Mouse (Mus musculus) myocyte (in vitro differentiated cells): ENCODE measurements around the gene Slc41a2. TPM values are rescaled to one million over a fixed set of nuclear protein-coding genes. Genes with fewer than 3 reads are reported as not detected.

ENCODE experiments used
- H3K27me3 ChIP-seq: one replicate; pipeline ENCODE4 v1.6.1; 2011; ENCODE audit not compliant: control insufficient read depth, insufficient read depth, insufficient read length
- H3K36me3 ChIP-seq: one replicate; pipeline ENCODE4 v1.6.1; 2011; ENCODE audit not compliant: control insufficient read depth, insufficient read depth
- H3K4me2 ChIP-seq: one replicate; pipeline ENCODE4 v1.6.1; 2011; ENCODE audit warnings: low read depth, control low read depth
- H3K4me3 ChIP-seq: one replicate; pipeline ENCODE4 v1.5.1; 2011; ENCODE audit warnings: mild to moderate bottlenecking, control low read depth, moderate library complexity
- H3K79me2 ChIP-seq: one replicate; pipeline ENCODE4 v1.6.1; 2011; ENCODE audit not compliant: control insufficient read depth, insufficient read depth
- H3ac ChIP-seq: one replicate; pipeline ENCODE4 v1.6.1; 2011; ENCODE audit not compliant: control insufficient read depth, insufficient read length
- CEBPB ChIP-seq: IDR thresholded peaks from 2 replicates; pipeline ENCODE4 v1.6.1; 2011; ENCODE audit warnings: mild to moderate bottlenecking, moderate library complexity; ENCODE audit not compliant: poor library complexity, insufficient read depth, severe bottlenecking
- E2F4 ChIP-seq: IDR thresholded peaks from one replicate; pipeline ENCODE4 v1.6.1; 2011; ENCODE audit warnings: mild to moderate bottlenecking, control low read depth, moderate library complexity; ENCODE audit not compliant: insufficient read depth
- MAX ChIP-seq: IDR thresholded peaks from one replicate; pipeline ENCODE4 v1.6.1; 2011; ENCODE audit warnings: low read depth, mild to moderate bottlenecking, control low read depth
- MYOD1 ChIP-seq, 3 experiments: IDR thresholded peaks; one replicate each; pipeline ENCODE4 v1.6.1; 2011; ENCODE audit warnings: control low read depth in 2 of 3, low read depth in 2 of 3, mild to moderate bottlenecking in 2 of 3, moderate library complexity in 1 of 3; ENCODE audit not compliant: insufficient read length in 2 of 3, control insufficient read depth in 1 of 3
- MYOG ChIP-seq, 3 experiments: IDR thresholded peaks; one replicate each; pipeline ENCODE4 v1.6.1; 2011; ENCODE audit warnings: control low read depth in 2 of 3, low read depth in 2 of 3, mild to moderate bottlenecking in 2 of 3; ENCODE audit not compliant: insufficient read length in 2 of 3, control insufficient read depth in 1 of 3, insufficient read depth in 1 of 3
- POLR2A ChIP-seq: IDR thresholded peaks from one replicate; pipeline ENCODE4 v1.6.1; 2011; ENCODE audit warnings: low read depth, mild to moderate bottlenecking, control low read depth, moderate library complexity; ENCODE audit not compliant: insufficient read length
- POLR2AphosphoS2 ChIP-seq: IDR thresholded peaks from one replicate; pipeline ENCODE4 v1.6.1; 2011; ENCODE audit warnings: low read depth, control low read depth; ENCODE audit not compliant: insufficient read length
- REST ChIP-seq: IDR thresholded peaks from one replicate; pipeline ENCODE4 v1.6.1; 2011; ENCODE audit warnings: mild to moderate bottlenecking, control low read depth, moderate library complexity; ENCODE audit not compliant: insufficient read depth, insufficient read length
- SRF ChIP-seq: IDR thresholded peaks from one replicate; pipeline ENCODE4 v1.6.1; 2011; ENCODE audit warnings: low read depth; ENCODE audit not compliant: control insufficient read depth, insufficient read length
- TCF12 ChIP-seq: IDR thresholded peaks from one replicate; pipeline ENCODE4 v1.6.1; 2011; ENCODE audit warnings: mild to moderate bottlenecking, control low read depth; ENCODE audit not compliant: poor library complexity, insufficient read depth, severe bottlenecking
- TCF3 ChIP-seq: IDR thresholded peaks from one replicate; pipeline ENCODE4 v1.6.1; 2011; ENCODE audit warnings: low read depth, control low read depth; ENCODE audit not compliant: insufficient read length
- USF1 ChIP-seq: IDR thresholded peaks from one replicate; pipeline ENCODE4 v1.6.1; 2011; ENCODE audit warnings: low read depth, mild to moderate bottlenecking, control low read depth, moderate library complexity
- polyA plus RNA-seq: library from polyadenylated mRNA; unstranded; fragments of >200 nt; fragmentation: generic; extraction: Trizol; gene quantifications from one replicate; pipeline ENCODE4 v1.2.1, GENCODE M21; 2012; ENCODE audit warnings: missing spikeins

Slc41a2 gene
- polyA plus RNA-seq, 1 experiment = 5.3 TPM

- Histone ChIP-seq H3K36me3 (no peaks in the 10 kb centered on the region), H3K4me3 (no peak overlapping the region), H3ac (no peak overlapping the region), H3K27me3 (no peaks in the 10 kb centered on the region), H3K79me2 (no peaks in the 10 kb centered on the region), H3K4me2 (no peak overlapping the region)
- TF ChIP-seq SRF (no peak), TCF3 (no peak), MYOG (IDR thresholded peaks at IDR 0.05; ENCODE audit: control insufficient read depth in 1 of 3, insufficient read depth in 1 of 3, insufficient read length in 2 of 3, low read depth in 2 of 3) (no peak), POLR2AphosphoS2 (no peak), E2F4 (no peak), CEBPB (no peak), REST (no peak)
Observed at GRCm38 (mm10) chr10:83264056-83264455, 73.6 kb downstream of the Slc41a2 start.

GRCm38 (mm10) chr10:83261264-83261663, 76.4 kb downstream of the Slc41a2 start:
- Histone ChIP-seq H3K4me2 (no peak overlapping the region), H3K4me3 (no peak overlapping the region), H3K79me2 (no peaks in the 10 kb centered on the region), H3K36me3 (no peaks in the 10 kb centered on the region), H3ac (no peak overlapping the region), H3K27me3 (no peaks in the 10 kb centered on the region)
- no peak for TF ChIP-seq TCF12

DNA sequence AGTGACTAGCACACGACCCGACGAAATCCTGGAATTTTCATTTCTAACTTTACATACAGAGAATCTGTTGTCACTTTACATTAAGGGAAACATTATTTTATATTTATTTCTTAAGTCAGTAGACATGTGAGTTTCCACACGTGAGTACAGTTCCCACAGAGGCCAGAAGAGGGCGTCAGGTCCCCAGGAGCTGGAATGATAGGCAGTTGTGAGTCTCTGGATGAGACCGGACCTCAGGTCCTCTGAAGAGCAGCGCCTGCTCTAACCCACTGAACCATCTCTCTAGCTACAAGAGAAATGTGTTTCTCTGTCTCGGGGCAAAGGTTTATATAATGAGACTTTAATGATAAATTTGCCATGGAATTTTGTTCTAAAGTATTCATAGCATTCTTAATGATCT, 86.3 kb downstream of the Slc41a2 start:
- no peaks in the 10 kb centered on the region for H3K36me3 ChIP-seq

GRCm38 (mm10) chr10:83248036-83248435, 89.6 kb downstream of the Slc41a2 start:
- no peak overlapping the region for H3K4me3 ChIP-seq
- H3K36me3 ChIP-seq = no peaks in the 10 kb centered on the region
- no peak overlapping the region for H3ac ChIP-seq
- H3K4me2 ChIP-seq = no peak overlapping the region
- H3K27me3 ChIP-seq = no peaks in the 10 kb centered on the region
- TF ChIP-seq E2F4 (no peak), MYOG (IDR thresholded peaks at IDR 0.05; ENCODE audit: control insufficient read depth in 1 of 3, insufficient read depth in 1 of 3, insufficient read length in 2 of 3, low read depth in 2 of 3) (no peak), TCF12 (no peak), MAX (no peak), MYOD1 (IDR thresholded peaks at IDR 0.05; ENCODE audit: control insufficient read depth in 1 of 3, insufficient read length in 2 of 3, low read depth in 2 of 3) (no peak), POLR2A (no peak), CEBPB (no peak), USF1 (no peak), SRF (no peak)
- H3K79me2 ChIP-seq = no peaks in the 10 kb centered on the region

More for the DNA sequence above, 86.3 kb downstream of the Slc41a2 start:
- no peak overlapping the region for H3ac ChIP-seq
- H3K79me2 ChIP-seq = no peaks in the 10 kb centered on the region
- H3K27me3 ChIP-seq = no peaks in the 10 kb centered on the region
- no peak for TF ChIP-seq SRF
- no peak for TF ChIP-seq CEBPB
- no peak for TF ChIP-seq TCF12
- no peak for TF ChIP-seq MYOG (IDR thresholded peaks at IDR 0.05; ENCODE audit: control insufficient read depth in 1 of 3, insufficient read depth in 1 of 3, insufficient read length in 2 of 3, low read depth in 2 of 3)
- no peak for TF ChIP-seq MAX
- no peak for TF ChIP-seq MYOD1 (IDR thresholded peaks at IDR 0.05; ENCODE audit: control insufficient read depth in 1 of 3, insufficient read length in 2 of 3, low read depth in 2 of 3)
- TF ChIP-seq POLR2A = no peak
- TF ChIP-seq E2F4 = no peak
- no peak for TF ChIP-seq TCF3
- no peak for TF ChIP-seq USF1
- no peak for TF ChIP-seq REST
- TF ChIP-seq POLR2AphosphoS2 = no peak
- no peak overlapping the region for H3K4me2 ChIP-seq
- H3K4me3 ChIP-seq = no peak overlapping the region

- no peak overlapping the region for H3ac ChIP-seq
- H3K36me3 ChIP-seq = no peaks in the 10 kb centered on the region
- H3K4me2 ChIP-seq = no peak overlapping the region
- no peak for TF ChIP-seq MYOD1 (IDR thresholded peaks at IDR 0.05; ENCODE audit: control insufficient read depth in 1 of 3, insufficient read length in 2 of 3, low read depth in 2 of 3)
- TF ChIP-seq TCF3 = no peak
- no peak for TF ChIP-seq TCF12
- no peak for TF ChIP-seq POLR2AphosphoS2
- no peak for TF ChIP-seq MYOG (IDR thresholded peaks at IDR 0.05; ENCODE audit: control insufficient read depth in 1 of 3, insufficient read depth in 1 of 3, insufficient read length in 2 of 3, low read depth in 2 of 3)
- no peak for TF ChIP-seq E2F4
- no peak for TF ChIP-seq SRF
- no peak for TF ChIP-seq REST
- no peak for TF ChIP-seq POLR2A
- TF ChIP-seq MAX = no peak
- TF ChIP-seq USF1 = no peak
- H3K4me3 ChIP-seq = no peak overlapping the region
- H3K79me2 ChIP-seq = no peaks in the 10 kb centered on the region
- H3K27me3 ChIP-seq = no peaks in the 10 kb centered on the region
Observed at GRCm38 (mm10) chr10:83245720-83246119, 92.0 kb downstream of the Slc41a2 start.
